Mouse (Mus musculus) hindbrain, postnatal 0 days (tissue): ENCODE data around the gene Mfsd4b4. TPM values are rescaled to one million over a fixed set of nuclear protein-coding genes. Genes with fewer than 3 reads are reported as not detected.

Experiments
- ATAC-seq: fragments of 200-750 bp; cut with Nextera tagmentation; 2 replicates; pipeline ENCODE4 v1.8.0; 2017; ENCODE audit warnings: mild to moderate bottlenecking, moderate TSS enrichment, moderate library complexity
- DNase-seq: peaks from one replicate; pipeline ENCODE4 v3.0.0-alpha.2; 2015; ENCODE audit warnings: low spot score
- H3K27ac ChIP-seq: fragments of 300-500 bp; sonication (generic); 2 replicates; pipeline ENCODE4 v1.5.1; 2014; ENCODE audit warnings: mild to moderate bottlenecking
- H3K27me3 ChIP-seq: fragments of 300-500 bp; sonication (generic); 2 replicates; pipeline ENCODE4 v1.6.1; 2014; ENCODE audit warnings: low read length, mixed read lengths; ENCODE audit not compliant: insufficient read depth
- H3K36me3 ChIP-seq: fragments of 300-500 bp; sonication (generic); 2 replicates; pipeline ENCODE4 v1.6.1; 2014; ENCODE audit warnings: low read length, mixed read lengths; ENCODE audit not compliant: insufficient read depth
- H3K4me1 ChIP-seq: fragments of 300-500 bp; sonication (generic); 2 replicates; pipeline ENCODE4 v1.6.1; 2014; ENCODE audit warnings: antibody characterized with exemption, low read length, mixed read lengths; ENCODE audit not compliant: insufficient read depth
- H3K4me2 ChIP-seq: fragments of 300-500 bp; sonication (generic); 2 replicates; pipeline ENCODE4 v1.6.1; 2014; ENCODE audit warnings: low read depth, mild to moderate bottlenecking, low read length, moderate library complexity, mixed read lengths
- H3K4me3 ChIP-seq: fragments of 300-500 bp; sonication (generic); 2 replicates; pipeline ENCODE4 v1.5.1; 2014; ENCODE audit warnings: low read length
- H3K9ac ChIP-seq: fragments of 300-500 bp; sonication (generic); replicated peaks from 2 replicates; pipeline ENCODE4 v1.6.1; 2014; ENCODE audit warnings: mild to moderate bottlenecking, low read length, moderate library complexity, mixed read lengths
- H3K9me3 ChIP-seq: fragments of 300-500 bp; sonication (generic); 2 replicates; pipeline ENCODE4 v1.6.1; 2016; ENCODE audit warnings: low read length, mixed read lengths
- CTCF ChIP-seq: IDR thresholded peaks from 2 replicates; pipeline ENCODE4 v1.5.1; 2016; ENCODE audit warnings: antibody characterized with exemption, control low read depth, low read depth
- WGBS: fragments of 180-500 bp; shearing (Covaris S2); extraction: QIAGEN DNeasy Blood & Tissue Kit; methylation state at CpG from one replicate; pipeline ENCODE4 v1.1.7; 2014; 5-methylcytosine and 5-hydroxymethylcytosine counted together
- polyA plus RNA-seq: library from polyadenylated mRNA; unstranded; fragments of >200 nt; fragmentation: Nextera tagmentation; extraction: Ambion mirVana; gene quantifications from 2 replicates; pipeline ENCODE4 v1.2.1, GENCODE M21; 2015
- total RNA-seq: library from RNA; depleted of rRNA; stranded (reverse); fragments of >200 nt; gene quantifications from 2 replicates; pipeline ENCODE4 v1.2.3, GENCODE M21; 2014; rRNA removed

Mfsd4b4 gene
- total and polyA plus RNA-seq, 2 experiments from 2014 or later = 1.7 to 9.6 TPM

- Histone ChIP-seq H3K27me3 (no peaks in the 10 kb centered on the region), H3K4me3 (no peak overlapping the region), H3K36me3 (peaks cover 26% of the 10 kb centered on the region; the same call in 1 of the 2 replicates), H3K4me2 (no peak overlapping the region), H3K9me3 (no peaks in the 10 kb centered on the region), H3K4me1 (no peaks in the 10 kb centered on the region), H3K27ac (no peak overlapping the region), H3K9ac (no peak overlapping the region)
- DNase-seq (no peak), ATAC-seq (no peak)
- 92% methylated on average over 1 of the region's 1 CpGs for WGBS
- TF ChIP-seq CTCF = no peak
Measured at GRCm38 (mm10) chr10:39842621-39843020, 56.4 kb downstream of the Mfsd4b4 start.

Other genes with a start within 250 kb of the Mfsd4b4 start
- gene Rev3l, start 167.1 kb downstream of the Mfsd4b4 start, total RNA-seq = 89.5 and 105 TPM in 2 replicates
- gene Rev3l, start 167.1 kb downstream of the Mfsd4b4 start, polyA plus RNA-seq = 22.3 and 23.3 TPM in 2 replicates
- gene Mfsd4b2, start 27.7 kb upstream of the Mfsd4b4 start, total RNA-seq = not detected in 2 replicates
- not detected in 2 replicates for gene Mfsd4b2, start 27.7 kb upstream of the Mfsd4b4 start, polyA plus RNA-seq
- gene Mfsd4b3, start 60.9 kb upstream of the Mfsd4b4 start, total RNA-seq = 0.18 and 0.84 TPM in 2 replicates
- not detected in 2 replicates for gene Mfsd4b3, start 60.9 kb upstream of the Mfsd4b4 start, polyA plus RNA-seq
- gene Mfsd4b5, start 87.4 kb upstream of the Mfsd4b4 start, total RNA-seq = 0.11 TPM in 1 of 2 replicates, not detected in the other
- 0.11 and 0.18 TPM in 2 replicates for gene Mfsd4b5, start 87.4 kb upstream of the Mfsd4b4 start, polyA plus RNA-seq
- gene Mfsd4b1, start 126.0 kb upstream of the Mfsd4b4 start, total RNA-seq = 0.32 and 0.73 TPM in 2 replicates
- gene Mfsd4b1, start 126.0 kb upstream of the Mfsd4b4 start, polyA plus RNA-seq = 0.26 and 0.33 TPM in 2 replicates
- 3.9 and 4.1 TPM in 2 replicates for gene Slc16a10, start 243.0 kb upstream of the Mfsd4b4 start, total RNA-seq
- 3.4 and 3.6 TPM in 2 replicates for gene Slc16a10, start 243.0 kb upstream of the Mfsd4b4 start, polyA plus RNA-seq